Mouse (Mus musculus): ENCODE results near the gene Fgf18.

- TF ChIP-seq CTCF (IDR thresholded peaks at IDR 0.05; ENCODE audit: insufficient read depth, low read depth, low read length): no peak
- TF ChIP-seq POLR2A (IDR thresholded peaks at IDR 0.05; ENCODE audit: insufficient read depth, low read depth, low read length): no peak
Observed at GRCm38 (mm10) chr11:33118480-33118879, 28.7 kb downstream of the Fgf18 start.

Data from olfactory bulb, adult 2 months (tissue).